Mouse (Mus musculus) forebrain, embryonic 14.5 days (tissue): ENCODE data around the gene Myo5c. TPM values are rescaled to one million over a fixed set of nuclear protein-coding genes. Genes with fewer than 3 reads are reported as not detected.
"Not testable (repeated sequence)": the region's sequence is repeated elsewhere in the genome, so short reads cannot be mapped to it uniquely, and the experiment has no call there.

Source experiments
- ATAC-seq: fragments of 200-750 bp; cut with Nextera tagmentation; 2 replicates; pipeline ENCODE4 v1.8.0; 2017; ENCODE audit warnings: mild to moderate bottlenecking, moderate library complexity
- DNase-seq: peaks from one replicate; pipeline ENCODE4 v3.0.0-alpha.2; 2015; ENCODE audit warnings: low spot score
- H3K27ac ChIP-seq: fragments of 300-500 bp; sonication (generic); 2 replicates; pipeline ENCODE4 v1.5.1; 2014; ENCODE audit warnings: low read depth, mild to moderate bottlenecking, control low read depth, low read length, moderate library complexity
- H3K27me3 ChIP-seq: fragments of 300-500 bp; sonication (generic); replicated peaks from 2 replicates; pipeline ENCODE4 v1.6.1; 2014; ENCODE audit warnings: low read length, control low read depth, mixed read lengths; ENCODE audit not compliant: control insufficient read depth, insufficient read depth
- H3K36me3 ChIP-seq: fragments of 300-500 bp; sonication (generic); 2 replicates; pipeline ENCODE4 v1.6.1; 2014; ENCODE audit warnings: low read length, control low read depth; ENCODE audit not compliant: control insufficient read depth, insufficient read depth
- H3K4me1 ChIP-seq: fragments of 300-500 bp; sonication (generic); 2 replicates; pipeline ENCODE4 v1.6.1; 2014; ENCODE audit warnings: antibody characterized with exemption, low read length, control low read depth; ENCODE audit not compliant: control insufficient read depth, insufficient read depth
- H3K4me2 ChIP-seq: fragments of 300-500 bp; sonication (generic); 2 replicates; pipeline ENCODE4 v1.6.1; 2014; ENCODE audit warnings: mild to moderate bottlenecking, control low read depth, low read length
- H3K4me3 ChIP-seq: fragments of 300-500 bp; sonication (generic); 2 replicates; pipeline ENCODE4 v1.5.1; 2014; ENCODE audit warnings: low read depth, low read length, control low read depth
- H3K9ac ChIP-seq: fragments of 300-500 bp; sonication (generic); 2 replicates; pipeline ENCODE4 v1.6.1; 2014; ENCODE audit warnings: mild to moderate bottlenecking, low read length, control low read depth, moderate library complexity
- H3K9me3 ChIP-seq: fragments of 300-500 bp; sonication (generic); replicated peaks from 2 replicates; pipeline ENCODE4 v1.6.1; 2016; ENCODE audit warnings: low read length, control low read depth, mixed read lengths; ENCODE audit not compliant: control insufficient read depth
- WGBS: fragments of 180-500 bp; shearing (Covaris S2); extraction: QIAGEN DNeasy Blood & Tissue Kit; methylation state at CpG from one replicate; pipeline ENCODE4 v1.1.7; 2014; 5-methylcytosine and 5-hydroxymethylcytosine counted together
- polyA plus RNA-seq: library from polyadenylated mRNA; unstranded; fragments of >200 nt; fragmentation: Nextera tagmentation; extraction: Ambion mirVana; gene quantifications from 2 replicates; pipeline ENCODE4 v1.2.1, GENCODE M21; 2014

Myo5c gene
- polyA plus RNA-seq, 1 experiment from 2014 or later = 0.10 TPM

GRCm38 (mm10) chr9:75238179-75238578 is 6.4 kb downstream of the Myo5c start:
- Histone ChIP-seq H3K36me3 (no peaks in the 10 kb centered on the region), H3K4me2 (no peak overlapping the region), H3K27ac (no peak overlapping the region), H3K9ac (no peak overlapping the region), H3K4me3 (no peak overlapping the region), H3K27me3 (peaks cover 6% of the 10 kb centered on the region; the same call in 1 of the 2 replicates), H3K4me1 (no peaks in the 10 kb centered on the region), H3K9me3 (no peaks in the 10 kb centered on the region)
- DNase-seq = no peak
- WGBS = 78% methylated on average over 3 of the region's 3 CpGs
- ATAC-seq = no peak

GRCm38 (mm10) chr9:75243052-75243451 is 11.2 kb downstream of the Myo5c start:
- no peak for ATAC-seq

GRCm38 (mm10) chr9:75243730-75244406 is 12.0 kb downstream of the Myo5c start:
- no peak overlapping the region for H3K4me2 ChIP-seq
- ATAC-seq (peak; percentile 58; the same call in 1 of the 2 replicates), DNase-seq (peak; percentile 35)
- WGBS = 16% methylated on average over 5 of the region's 5 CpGs
- H3K4me3 ChIP-seq = no peak overlapping the region
- H3K27ac ChIP-seq = 0 out of 2 replicates have a peak overlapping the region, but pooled peaks have one; percentile 11
- no peak overlapping the region for H3K9ac ChIP-seq
- H3K36me3 ChIP-seq = no peaks in the 10 kb centered on the region
- H3K27me3 ChIP-seq = no peaks in the 10 kb centered on the region
- H3K9me3 ChIP-seq = no peaks in the 10 kb centered on the region
- no peaks in the 10 kb centered on the region for H3K4me1 ChIP-seq

More at GRCm38 (mm10) chr9:75243052-75243451, 11.2 kb downstream of the Myo5c start:
- DNase-seq = no peak
- Histone ChIP-seq H3K27me3 (no peaks in the 10 kb centered on the region), H3K4me1 (no peaks in the 10 kb centered on the region), H3K4me3 (no peak overlapping the region), H3K27ac (no peak overlapping the region), H3K36me3 (no peaks in the 10 kb centered on the region), H3K9ac (no peak overlapping the region), H3K4me2 (no peak overlapping the region), H3K9me3 (no peaks in the 10 kb centered on the region)
- 89% methylated on average over 6 of the region's 6 CpGs for WGBS

- Histone ChIP-seq H3K4me1 (no peaks in the 10 kb centered on the region), H3K36me3 (no peaks in the 10 kb centered on the region), H3K27ac (no peak overlapping the region), H3K9me3 (no peaks in the 10 kb centered on the region), H3K4me3 (no peak overlapping the region), H3K9ac (no peak overlapping the region), H3K4me2 (no peak overlapping the region), H3K27me3 (no peaks in the 10 kb centered on the region)
- DNase-seq = no peak
- no peak for ATAC-seq
- 86% methylated on average over 4 of the region's 4 CpGs for WGBS
Observed at GRCm38 (mm10) chr9:75244527-75244926, 12.7 kb downstream of the Myo5c start.

- Histone ChIP-seq H3K9me3 (no peaks in the 10 kb centered on the region), H3K36me3 (no peaks in the 10 kb centered on the region), H3K27me3 (no peaks in the 10 kb centered on the region), H3K27ac (no peak overlapping the region), H3K9ac (no peak overlapping the region), H3K4me1 (no peaks in the 10 kb centered on the region), H3K4me3 (no peak overlapping the region), H3K4me2 (no peak overlapping the region)
- DNase-seq (no peak), ATAC-seq (no peak)
- 91% methylated on average over 13 of the region's 13 CpGs for WGBS
Observed at GRCm38 (mm10) chr9:75246080-75246930, 14.5 kb downstream of the Myo5c start.

- Histone ChIP-seq H3K4me3 (no peak overlapping the region), H3K27me3 (no peaks in the 10 kb centered on the region), H3K36me3 (no peaks in the 10 kb centered on the region), H3K4me1 (no peaks in the 10 kb centered on the region), H3K9ac (no peak overlapping the region), H3K27ac (no peak overlapping the region), H3K4me2 (no peak overlapping the region), H3K9me3 (no peaks in the 10 kb centered on the region)
- 93% methylated on average over 6 of the region's 6 CpGs for WGBS
- DNase-seq (no peak), ATAC-seq (no peak)
Observed at GRCm38 (mm10) chr9:75247870-75248269, 16.1 kb downstream of the Myo5c start.

GRCm38 (mm10) chr9:75248359-75248758 is 16.5 kb downstream of the Myo5c start:
- H3K4me1 ChIP-seq = no peaks in the 10 kb centered on the region
- H3K4me2 ChIP-seq = no peak overlapping the region
- no peak for DNase-seq
- H3K9me3 ChIP-seq = no peaks in the 10 kb centered on the region
- no peak overlapping the region for H3K9ac ChIP-seq
- WGBS = 88% methylated on average over 1 of the region's 1 CpGs
- no peaks in the 10 kb centered on the region for H3K36me3 ChIP-seq
- no peak overlapping the region for H3K4me3 ChIP-seq
- H3K27ac ChIP-seq = no peak overlapping the region
- no peak for ATAC-seq
- no peaks in the 10 kb centered on the region for H3K27me3 ChIP-seq

- no peak overlapping the region for H3K27ac ChIP-seq
- no peaks in the 10 kb centered on the region for H3K9me3 ChIP-seq
- H3K27me3 ChIP-seq = no peaks in the 10 kb centered on the region
- no peak overlapping the region for H3K4me3 ChIP-seq
- H3K9ac ChIP-seq = no peak overlapping the region
- peaks cover 1% of the 10 kb centered on the region for H3K4me1 ChIP-seq
- ATAC-seq (no peak), DNase-seq (no peak)
- H3K4me2 ChIP-seq = no peak overlapping the region
- H3K36me3 ChIP-seq = no peaks in the 10 kb centered on the region
Observed at GRCm38 (mm10) chr9:75248874-75249273, 17.1 kb downstream of the Myo5c start.

GRCm38 (mm10) chr9:75253158-75253557 is 21.3 kb downstream of the Myo5c start:
- not testable (repeated sequence) for H3K4me2 ChIP-seq, H3K27me3 ChIP-seq, H3K9ac ChIP-seq, H3K4me1 ChIP-seq, H3K4me3 ChIP-seq, H3K36me3 ChIP-seq, H3K9me3 ChIP-seq, DNase-seq, ATAC-seq, H3K27ac ChIP-seq
- WGBS = 83% methylated on average over 6 of the region's 6 CpGs
